Mouse (Mus musculus) forebrain, embryonic 13.5 days (tissue): ENCODE data around the gene Olfr1094. TPM values are rescaled to one million over a fixed set of nuclear protein-coding genes. Genes with fewer than 3 reads are reported as not detected.

ENCODE experiments used
- ATAC-seq: fragments of 200-750 bp; cut with Nextera tagmentation; 2 replicates; pipeline ENCODE4 v1.8.0; 2017
- H3K27ac ChIP-seq: fragments of 300-500 bp; sonication (generic); 2 replicates; pipeline ENCODE4 v1.5.1; 2015; ENCODE audit warnings: inconsistent platforms, mild to moderate bottlenecking, moderate library complexity
- H3K27me3 ChIP-seq: fragments of 300-500 bp; sonication (generic); 2 replicates; pipeline ENCODE4 v1.6.1; 2015; ENCODE audit warnings: mild to moderate bottlenecking, inconsistent platforms
- H3K36me3 ChIP-seq: fragments of 300-500 bp; sonication (generic); 2 replicates; pipeline ENCODE4 v1.6.1; 2015; ENCODE audit warnings: mild to moderate bottlenecking, inconsistent platforms; ENCODE audit not compliant: poor library complexity, severe bottlenecking
- H3K4me1 ChIP-seq: fragments of 300-500 bp; sonication (generic); 2 replicates; pipeline ENCODE4 v1.6.1; 2015; ENCODE audit warnings: inconsistent platforms
- H3K4me2 ChIP-seq: fragments of 300-500 bp; sonication (generic); 2 replicates; pipeline ENCODE4 v1.6.1; 2015; ENCODE audit warnings: inconsistent platforms, mild to moderate bottlenecking, moderate library complexity
- H3K4me3 ChIP-seq: fragments of 300-500 bp; sonication (generic); 2 replicates; pipeline ENCODE4 v1.5.1; 2015; ENCODE audit warnings: mild to moderate bottlenecking, inconsistent platforms
- H3K9ac ChIP-seq: fragments of 300-500 bp; sonication (generic); 2 replicates; pipeline ENCODE4 v1.6.1; 2015; ENCODE audit warnings: mild to moderate bottlenecking, inconsistent platforms
- H3K9me3 ChIP-seq: fragments of 300-500 bp; sonication (generic); replicated peaks from 2 replicates; pipeline ENCODE4 v1.6.1; 2016; ENCODE audit warnings: inconsistent platforms
- WGBS: fragments of 180-500 bp; shearing (Covaris S2); methylation state at CpG from one replicate; pipeline ENCODE4 v1.1.7; 2015; 5-methylcytosine and 5-hydroxymethylcytosine counted together
- polyA plus RNA-seq: library from polyadenylated mRNA; unstranded; fragments of >200 nt; fragmentation: Nextera tagmentation; extraction: Ambion mirVana; gene quantifications from 2 replicates; pipeline ENCODE4 v1.2.1, GENCODE M21; 2015

Gene Olfr1094
- not detected in 2 replicates for polyA plus RNA-seq

GRCm38 (mm10) chr2:86824363-86824762 is at the start of gene Olfr1094:
Olfr1094 (plus strand) TSS chr2:86824663.
- no peak within 1 kb of the TSS for H3K9ac ChIP-seq
- H3K4me1 ChIP-seq, result no peaks in the 10 kb centered on the region
- no peaks in the 10 kb centered on the region for H3K27me3 ChIP-seq
- H3K4me2 ChIP-seq, result no peak within 1 kb of the TSS
- H3K9me3 ChIP-seq, result no peaks in the 10 kb centered on the region
- no peak within 1 kb of the TSS for H3K4me3 ChIP-seq
- ATAC-seq, result no peak
- no peak within 1 kb of the TSS for H3K27ac ChIP-seq
- H3K36me3 ChIP-seq, result no peaks in the 10 kb centered on the region

GRCm38 (mm10) chr2:86782179-86782578 is 42.3 kb upstream of the Olfr1094 start, which contains the start of gene Olfr1093:
Olfr1093 (plus strand) TSS chr2:86782479.
- Histone ChIP-seq H3K9me3 (no peaks in the 10 kb centered on the region), H3K27ac (no peak within 1 kb of the TSS), H3K9ac (no peak within 1 kb of the TSS), H3K4me1 (no peaks in the 10 kb centered on the region), H3K4me2 (no peak within 1 kb of the TSS), H3K27me3 (no peaks in the 10 kb centered on the region), H3K4me3 (no peak within 1 kb of the TSS), H3K36me3 (no peaks in the 10 kb centered on the region)
- ATAC-seq, result no peak
- 76% methylated on average over 2 of the region's 2 CpGs for WGBS

GRCm38 (mm10) chr2:86809918-86810317 is 14.5 kb upstream of the Olfr1094 start, which contains the start of gene Olfr141:
Olfr141 (minus strand) TSS chr2:86810018.
- no peak within 1 kb of the TSS for H3K4me3 ChIP-seq
- no peaks in the 10 kb centered on the region for H3K36me3 ChIP-seq
- H3K4me1 ChIP-seq, result no peaks in the 10 kb centered on the region
- no peak within 1 kb of the TSS for H3K27ac ChIP-seq
- no peak within 1 kb of the TSS for H3K4me2 ChIP-seq
- no peak for ATAC-seq
- H3K9me3 ChIP-seq, result no peaks in the 10 kb centered on the region
- no peaks in the 10 kb centered on the region for H3K27me3 ChIP-seq
- no peak within 1 kb of the TSS for H3K9ac ChIP-seq

DNA sequence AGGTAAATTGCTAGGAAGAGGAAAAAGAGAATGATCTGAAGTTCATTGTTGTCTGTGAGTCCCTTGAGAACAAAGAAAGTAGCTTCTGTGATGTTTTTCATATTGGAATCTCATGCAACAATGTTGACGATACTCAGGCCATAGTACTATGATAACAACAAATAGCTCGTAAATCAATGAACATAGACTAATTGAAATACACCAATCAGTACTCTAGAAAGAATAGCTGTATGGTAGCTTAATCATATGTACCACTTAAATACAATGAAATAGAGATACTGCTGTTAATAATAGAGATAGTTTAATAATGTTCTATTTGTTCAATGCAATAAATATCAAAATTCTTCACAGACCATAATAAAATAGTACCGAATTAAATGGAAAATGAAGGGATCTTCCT is 27.1 kb downstream of the Olfr1094 start, which contains the start of gene Olfr1095:
Olfr1095 (minus strand) TSS at position 101 of the 400 bp plus-strand sequence.
- Histone ChIP-seq H3K27ac (no peak within 1 kb of the TSS), H3K9me3 (no peaks in the 10 kb centered on the region), H3K4me2 (no peak within 1 kb of the TSS), H3K4me1 (no peaks in the 10 kb centered on the region), H3K4me3 (no peak within 1 kb of the TSS), H3K27me3 (no peaks in the 10 kb centered on the region), H3K9ac (no peak within 1 kb of the TSS), H3K36me3 (no peaks in the 10 kb centered on the region)
- WGBS, result 90% methylated on average over 3 of the region's 3 CpGs
- no peak for ATAC-seq

DNA sequence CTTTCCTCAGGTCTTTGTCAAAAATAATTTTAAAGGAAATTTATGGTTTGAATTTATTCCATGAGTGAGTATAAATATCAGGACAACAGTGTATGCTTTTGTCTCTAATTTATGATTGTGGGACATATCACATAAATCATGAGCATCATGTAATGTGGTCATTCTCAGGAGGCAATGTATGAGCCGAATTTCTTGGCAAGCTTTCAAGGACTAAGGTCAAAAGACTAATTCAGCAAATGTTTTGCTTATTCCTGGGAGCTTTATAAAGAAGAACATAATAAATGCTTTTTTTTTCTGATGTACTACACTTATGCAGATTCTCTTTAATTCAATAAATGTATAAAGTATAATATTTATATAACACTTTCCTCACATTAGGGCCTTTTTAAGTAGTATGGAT is 50.2 kb downstream of the Olfr1094 start, which contains the start of gene Gm13723:
Gm13723 (minus strand) TSS at position 101 of the 400 bp plus-strand sequence.
- Histone ChIP-seq H3K4me1 (no peaks in the 10 kb centered on the region), H3K9ac (no peak within 1 kb of the TSS), H3K27me3 (no peaks in the 10 kb centered on the region), H3K4me2 (no peak within 1 kb of the TSS), H3K27ac (no peak within 1 kb of the TSS), H3K36me3 (no peaks in the 10 kb centered on the region), H3K4me3 (no peak within 1 kb of the TSS), H3K9me3 (no peaks in the 10 kb centered on the region)
- ATAC-seq, result no peak
- 78% methylated on average over 1 of the region's 1 CpGs for WGBS

Other genes with a start within 250 kb of the Olfr1094 start
- gene Olfr1082, start 225.7 kb upstream of the Olfr1094 start, polyA plus RNA-seq, result not detected in 2 replicates
- gene Olfr1084, start 184.9 kb upstream of the Olfr1094 start, polyA plus RNA-seq, result not detected in 2 replicates
- gene Olfr1085, start 162.6 kb upstream of the Olfr1094 start, polyA plus RNA-seq, result not detected in 2 replicates
- not detected in 2 replicates for gene Olfr1086, start 144.6 kb upstream of the Olfr1094 start, polyA plus RNA-seq
- gene Olfr1087, start 126.3 kb upstream of the Olfr1094 start, polyA plus RNA-seq, result not detected in 2 replicates
- not detected in 2 replicates for gene Olfr1089, start 91.0 kb upstream of the Olfr1094 start, polyA plus RNA-seq
- not detected in 2 replicates for gene Olfr1090, start 65.7 kb upstream of the Olfr1094 start, polyA plus RNA-seq
- gene Olfr1093, start 42.2 kb upstream of the Olfr1094 start, polyA plus RNA-seq, result not detected in 2 replicates
- gene Olfr141, start 14.6 kb upstream of the Olfr1094 start, polyA plus RNA-seq, result not detected in 2 replicates
- not detected in 2 replicates for gene Olfr1095, start 27.0 kb downstream of the Olfr1094 start, polyA plus RNA-seq
- gene Gm13723, start 50.1 kb downstream of the Olfr1094 start, polyA plus RNA-seq, result not detected in 2 replicates
- not detected in 2 replicates for gene Olfr1097, start 67.6 kb downstream of the Olfr1094 start, polyA plus RNA-seq
- not detected in 2 replicates for gene Olfr1098, start 99.9 kb downstream of the Olfr1094 start, polyA plus RNA-seq
- not detected in 2 replicates for gene Olfr1099, start 136.0 kb downstream of the Olfr1094 start, polyA plus RNA-seq
- not detected in 2 replicates for gene Olfr1100, start 155.3 kb downstream of the Olfr1094 start, polyA plus RNA-seq
- not detected in 2 replicates for gene Olfr1101, start 166.6 kb downstream of the Olfr1094 start, polyA plus RNA-seq
- gene Olfr1102, start 173.7 kb downstream of the Olfr1094 start, polyA plus RNA-seq, result not detected in 2 replicates
- gene Olfr1104, start 202.4 kb downstream of the Olfr1094 start, polyA plus RNA-seq, result not detected in 2 replicates
- not detected in 2 replicates for gene Olfr1105, start 211.9 kb downstream of the Olfr1094 start, polyA plus RNA-seq
- not detected in 2 replicates for gene Olfr1106, start 227.6 kb downstream of the Olfr1094 start, polyA plus RNA-seq